Mouse (Mus musculus): Measurements from ENCODE around the gene Gan. TPM values are rescaled to one million over a fixed set of nuclear protein-coding genes. Genes with fewer than 3 reads are reported as not detected.
A peak's percentile ranks its signal among the peaks of the same experiment; 100 is the strongest.

Gan gene
- polyA plus RNA-seq, 1 experiment: 4.1 TPM

GRCm38 (mm10) chr8:117127063-117127462 lies 30.9 kb upstream of the Gan start:
- no peaks in the 10 kb centered on the region for H3K4me1 ChIP-seq (ENCODE audit: control insufficient read depth, insufficient read depth, low read length)
- TF ChIP-seq POLR2A (IDR thresholded peaks at IDR 0.05; ENCODE audit: control insufficient read depth, low read depth, low read length) (no peak), CTCF (IDR thresholded peaks at IDR 0.05; ENCODE audit: control insufficient read depth, insufficient read depth, insufficient replicate concordance, low read depth, low read length) (peak; percentile 7; the same call in 1 of the 2 replicates)
- no peak overlapping the region for H3K27ac ChIP-seq (ENCODE audit: control insufficient read depth, insufficient read depth, low read depth, low read length)
- no peaks in the 10 kb centered on the region for H3K27me3 ChIP-seq (ENCODE audit: control insufficient read depth, insufficient read depth, low read length)
- H3K36me3 ChIP-seq (ENCODE audit: control insufficient read depth, insufficient read depth, low read length): no peaks in the 10 kb centered on the region
- no peak overlapping the region for H3K4me3 ChIP-seq (ENCODE audit: control insufficient read depth, low read depth, low read length)

GRCm38 (mm10) chr8:117133702-117134101 lies 24.2 kb upstream of the Gan start:
- peaks cover 4% of the 10 kb centered on the region; the same call in 1 of the 2 replicates for H3K4me1 ChIP-seq (ENCODE audit: control insufficient read depth, insufficient read depth, low read length)
- H3K36me3 ChIP-seq (ENCODE audit: control insufficient read depth, insufficient read depth, low read length): no peaks in the 10 kb centered on the region
- no peak overlapping the region for H3K4me3 ChIP-seq (ENCODE audit: control insufficient read depth, low read depth, low read length)
- H3K27ac ChIP-seq (ENCODE audit: control insufficient read depth, insufficient read depth, low read depth, low read length): no peak overlapping the region
- no peaks in the 10 kb centered on the region for H3K27me3 ChIP-seq (ENCODE audit: control insufficient read depth, insufficient read depth, low read length)
- no peak for TF ChIP-seq CTCF (IDR thresholded peaks at IDR 0.05; ENCODE audit: control insufficient read depth, insufficient read depth, insufficient replicate concordance, low read depth, low read length)
- no peak for TF ChIP-seq POLR2A (IDR thresholded peaks at IDR 0.05; ENCODE audit: control insufficient read depth, low read depth, low read length)

- Histone ChIP-seq H3K36me3 (ENCODE audit: control insufficient read depth, insufficient read depth, low read length) (no peaks in the 10 kb centered on the region), H3K27me3 (ENCODE audit: control insufficient read depth, insufficient read depth, low read length) (no peaks in the 10 kb centered on the region), H3K27ac (ENCODE audit: control insufficient read depth, insufficient read depth, low read depth, low read length) (no peak overlapping the region), H3K4me3 (ENCODE audit: control insufficient read depth, low read depth, low read length) (no peak overlapping the region), H3K4me1 (ENCODE audit: control insufficient read depth, insufficient read depth, low read length) (peaks cover 4% of the 10 kb centered on the region; the same call in 1 of the 2 replicates)
- no peak for TF ChIP-seq POLR2A (IDR thresholded peaks at IDR 0.05; ENCODE audit: control insufficient read depth, low read depth, low read length)
Observed at GRCm38 (mm10) chr8:117136351-117136750, 21.6 kb upstream of the Gan start.

GRCm38 (mm10) chr8:117136763-117137162 lies 21.2 kb upstream of the Gan start:
- H3K27ac ChIP-seq (ENCODE audit: control insufficient read depth, insufficient read depth, low read depth, low read length): no peak overlapping the region
- no peak overlapping the region for H3K4me3 ChIP-seq (ENCODE audit: control insufficient read depth, low read depth, low read length)
- TF ChIP-seq POLR2A (IDR thresholded peaks at IDR 0.05; ENCODE audit: control insufficient read depth, low read depth, low read length) (no peak), CTCF (IDR thresholded peaks at IDR 0.05; ENCODE audit: control insufficient read depth, insufficient read depth, insufficient replicate concordance, low read depth, low read length) (no peak)
- no peaks in the 10 kb centered on the region for H3K36me3 ChIP-seq (ENCODE audit: control insufficient read depth, insufficient read depth, low read length)
- no peaks in the 10 kb centered on the region for H3K27me3 ChIP-seq (ENCODE audit: control insufficient read depth, insufficient read depth, low read length)
- H3K4me1 ChIP-seq (ENCODE audit: control insufficient read depth, insufficient read depth, low read length): peaks cover 4% of the 10 kb centered on the region; the same call in 1 of the 2 replicates

GRCm38 (mm10) chr8:117137357-117137756 lies 20.6 kb upstream of the Gan start:
- Histone ChIP-seq H3K27ac (ENCODE audit: control insufficient read depth, insufficient read depth, low read depth, low read length) (no peak overlapping the region), H3K36me3 (ENCODE audit: control insufficient read depth, insufficient read depth, low read length) (no peaks in the 10 kb centered on the region), H3K4me3 (ENCODE audit: control insufficient read depth, low read depth, low read length) (no peak overlapping the region), H3K27me3 (ENCODE audit: control insufficient read depth, insufficient read depth, low read length) (no peaks in the 10 kb centered on the region), H3K4me1 (ENCODE audit: control insufficient read depth, insufficient read depth, low read length) (peaks cover 4% of the 10 kb centered on the region; the same call in 1 of the 2 replicates)
- no peak for TF ChIP-seq POLR2A (IDR thresholded peaks at IDR 0.05; ENCODE audit: control insufficient read depth, low read depth, low read length)
- no peak for TF ChIP-seq CTCF (IDR thresholded peaks at IDR 0.05; ENCODE audit: control insufficient read depth, insufficient read depth, insufficient replicate concordance, low read depth, low read length)

DNA sequence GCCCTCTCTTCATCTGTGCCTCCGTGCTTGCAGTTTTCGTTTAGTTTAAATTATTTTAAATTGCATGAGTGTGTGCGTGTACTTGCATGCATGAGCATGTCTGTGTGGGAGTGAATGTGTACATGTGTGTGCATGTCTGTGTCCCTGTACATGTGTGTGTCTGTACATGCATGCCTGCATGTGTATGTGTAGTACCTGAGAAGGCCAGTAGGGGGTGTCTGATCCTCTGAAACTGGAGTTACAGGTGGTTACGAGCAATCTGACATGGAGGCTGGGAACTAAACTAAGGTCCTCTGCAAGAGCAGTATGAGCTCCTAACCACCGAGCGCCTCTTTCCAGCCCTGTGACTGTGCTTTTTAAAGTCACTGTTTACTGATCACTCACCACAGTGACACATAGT lies 9.4 kb upstream of the Gan start:
- Histone ChIP-seq H3K36me3 (ENCODE audit: control insufficient read depth, insufficient read depth, low read length) (no peaks in the 10 kb centered on the region), H3K27ac (ENCODE audit: control insufficient read depth, insufficient read depth, low read depth, low read length) (no peak overlapping the region), H3K4me1 (ENCODE audit: control insufficient read depth, insufficient read depth, low read length) (no peaks in the 10 kb centered on the region), H3K4me3 (ENCODE audit: control insufficient read depth, low read depth, low read length) (no peak overlapping the region), H3K27me3 (ENCODE audit: control insufficient read depth, insufficient read depth, low read length) (no peaks in the 10 kb centered on the region)
- TF ChIP-seq CTCF (IDR thresholded peaks at IDR 0.05; ENCODE audit: control insufficient read depth, insufficient read depth, insufficient replicate concordance, low read depth, low read length) (peak; percentile 25; the same call in 1 of the 2 replicates), POLR2A (IDR thresholded peaks at IDR 0.05; ENCODE audit: control insufficient read depth, low read depth, low read length) (no peak)

DNA sequence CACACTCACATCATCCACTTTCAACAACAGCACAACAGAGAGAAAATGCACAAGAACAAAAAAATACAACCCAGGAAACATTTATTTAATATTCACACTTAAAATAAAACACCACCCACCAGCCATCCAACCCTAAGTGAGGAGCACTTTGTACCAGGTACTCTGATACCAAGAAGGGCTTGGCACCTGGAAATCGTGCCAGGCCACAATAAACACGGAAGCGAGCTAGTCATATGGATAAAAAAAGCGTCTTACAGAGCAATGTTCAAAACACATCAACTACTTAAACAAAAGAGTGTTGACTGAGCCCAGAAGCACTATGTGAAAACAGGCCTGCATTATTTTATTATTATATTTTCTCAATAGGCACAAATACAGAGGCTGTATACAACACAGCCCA lies 1.8 kb upstream of the Gan start:
- H3K27me3 ChIP-seq (ENCODE audit: control insufficient read depth, insufficient read depth, low read length): no peaks in the 10 kb centered on the region
- H3K4me1 ChIP-seq (ENCODE audit: control insufficient read depth, insufficient read depth, low read length): peaks cover 12% of the 10 kb centered on the region
- no peak overlapping the region for H3K4me3 ChIP-seq (ENCODE audit: control insufficient read depth, low read depth, low read length)
- TF ChIP-seq POLR2A (IDR thresholded peaks at IDR 0.05; ENCODE audit: control insufficient read depth, low read depth, low read length): no peak
- no peak for TF ChIP-seq CTCF (IDR thresholded peaks at IDR 0.05; ENCODE audit: control insufficient read depth, insufficient read depth, insufficient replicate concordance, low read depth, low read length)
- no peaks in the 10 kb centered on the region for H3K36me3 ChIP-seq (ENCODE audit: control insufficient read depth, insufficient read depth, low read length)
- H3K27ac ChIP-seq (ENCODE audit: control insufficient read depth, insufficient read depth, low read depth, low read length): no peak overlapping the region
